Mouse (Mus musculus) G1E (cell line): ENCODE results near the gene Rab3d.

Source experiments
- CTCF ChIP-seq: IDR thresholded peaks from 2 replicates; pipeline ENCODE4 v1.5.1; 2012; ENCODE audit warnings: low read depth, low read length, inconsistent platforms, mixed read lengths
- GATA1 ChIP-seq: IDR thresholded peaks from 2 replicates; pipeline ENCODE4 v1.6.1; 2012; ENCODE audit warnings: borderline replicate concordance, low read length, inconsistent platforms, mixed read lengths

GRCm38 (mm10) chr9:21924099-21924493 lies 6.1 kb upstream of the Rab3d start:
- TF ChIP-seq GATA1 (no peak), CTCF (no peak)
